Mouse (Mus musculus): ENCODE measurements around the gene Pyroxd1. TPM values are rescaled to one million over a fixed set of nuclear protein-coding genes. Genes with fewer than 3 reads are reported as not detected.

Pyroxd1 gene
- 2.1 and 2.6 TPM in 2 replicates for polyA plus RNA-seq (2012; rRNA removed)

DNA sequence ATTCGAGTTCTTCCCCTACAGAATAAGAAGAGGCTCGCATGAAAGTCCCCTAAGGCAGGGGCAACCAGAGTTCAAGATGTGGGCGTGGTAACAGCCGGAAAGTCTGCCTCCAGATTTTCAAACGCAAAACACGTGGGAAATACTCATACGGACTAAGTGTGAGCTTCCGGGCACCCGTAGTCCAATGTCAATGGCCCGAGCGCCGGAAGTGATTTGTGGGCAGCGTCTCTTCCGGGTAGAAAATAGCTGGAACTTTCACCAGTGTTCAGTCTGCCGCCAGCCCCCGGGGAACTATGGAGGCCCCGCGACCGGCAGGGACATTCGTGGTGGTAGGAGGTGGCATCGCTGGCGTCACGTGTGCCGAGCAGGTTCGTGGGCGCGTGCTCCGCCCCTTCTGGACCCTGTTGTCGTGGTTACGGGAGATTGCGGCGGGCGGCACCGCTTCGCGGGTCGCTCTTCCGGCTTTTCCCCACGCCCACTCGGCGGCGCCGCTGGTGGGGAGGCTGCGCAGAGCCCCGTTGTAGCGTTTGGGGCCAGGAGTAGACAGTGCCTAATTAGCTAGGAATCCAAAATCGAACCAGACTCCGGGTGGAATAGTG is at the start of gene Pyroxd1:
Gene Pyroxd1 (plus strand): TSS at position 215 of the 599 bp plus-strand sequence.

GRCm38 (mm10) chr6:142298098-142298497 is 47.4 kb upstream of the Pyroxd1 start, which contains the start of gene Iapp:
TSS of gene Iapp (plus strand) at chr6:142298423.

DNA sequence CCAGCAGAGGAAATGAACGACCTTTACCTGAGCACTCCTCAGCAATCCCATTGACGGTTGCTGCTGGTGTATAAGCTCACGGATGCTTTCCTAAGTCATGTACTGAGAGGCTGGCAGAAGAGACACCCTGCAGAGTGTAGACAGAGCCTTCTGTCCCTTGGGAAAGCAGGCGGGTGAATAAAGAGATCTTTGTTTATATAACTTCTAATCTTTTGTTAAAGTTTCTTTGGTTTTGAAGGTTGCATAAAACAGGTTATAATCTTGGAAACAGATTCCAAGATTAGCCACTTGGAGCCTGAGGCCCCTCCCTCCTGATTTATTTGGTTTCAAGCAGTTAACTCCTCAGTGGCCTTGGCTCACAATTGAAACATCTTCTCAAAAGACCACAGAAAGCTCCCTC is 22.6 kb upstream of the Pyroxd1 start, which contains the start of gene Slco1a5:
Gene Slco1a5 (minus strand): TSS at position 101 of the 400 bp plus-strand sequence.

GRCm38 (mm10) chr6:142387011-142387754 is 41.7 kb downstream of the Pyroxd1 start, which contains the start of the genes Recql and Golt1b:
TSS of gene Recql (minus strand) at chr6:142387087.
TSS of gene Golt1b (plus strand) at chr6:142387221.

Other genes starting within 250 kb of the Pyroxd1 start
- gene Slco1a6, start 137.1 kb upstream of the Pyroxd1 start, polyA plus RNA-seq (2012; rRNA removed) = not detected in 2 replicates
- 0.17 and 0.29 TPM in 2 replicates for gene Iapp, start 47.2 kb upstream of the Pyroxd1 start, polyA plus RNA-seq (2012; rRNA removed)
- not detected in 2 replicates for gene Slco1a5, start 22.7 kb upstream of the Pyroxd1 start, polyA plus RNA-seq (2012; rRNA removed)
- 0.30 and 0.81 TPM in 2 replicates for gene Recql, start 41.4 kb downstream of the Pyroxd1 start, polyA plus RNA-seq (2012; rRNA removed)
- gene Golt1b, start 41.6 kb downstream of the Pyroxd1 start, polyA plus RNA-seq (2012; rRNA removed) = 1.6 and 2.4 TPM in 2 replicates
- 0.11 and 0.34 TPM in 2 replicates for gene Spx, start 67.8 kb downstream of the Pyroxd1 start, polyA plus RNA-seq (2012; rRNA removed)
- 0.04 TPM in 1 of 2 replicates, not detected in the other for gene Gys2, start 127.5 kb downstream of the Pyroxd1 start, polyA plus RNA-seq (2012; rRNA removed)
- gene Ldhb, start 162.3 kb downstream of the Pyroxd1 start, polyA plus RNA-seq (2012; rRNA removed) = 85.4 and 92.1 TPM in 2 replicates
- gene Kcnj8, start 226.0 kb downstream of the Pyroxd1 start, polyA plus RNA-seq (2012; rRNA removed) = 6.4 and 7.3 TPM in 2 replicates

Measured in stomach, adult 2 months (tissue).